Mouse (Mus musculus): ENCODE data around the gene Hoxb8. TPM values are rescaled to one million over a fixed set of nuclear protein-coding genes. Genes with fewer than 3 reads are reported as not detected.

The Hoxb8 gene
- polyA plus RNA-seq (2012; rRNA removed) (2.1 and 2.3 TPM in 2 replicates), polyA plus RNA-seq (2014; fragmentation: Nextera tagmentation; extraction: Ambion mirVana) (0.10 and 0.43 TPM in 2 replicates)

GRCm38 (mm10) chr11:96281855-96282570, at the start of gene Hoxb8:
TSS of gene Hoxb8 (plus strand) at chr11:96281905.
- TF ChIP-seq POLR2A (IDR thresholded peaks at IDR 0.05; ENCODE audit: borderline replicate concordance, extremely low read depth, insufficient read depth, insufficient read length) = no peak
- H3K36me3 ChIP-seq (ENCODE audit: control insufficient read depth, insufficient read depth, low read length) = no peaks in the 10 kb centered on the region
- no peaks in the 10 kb centered on the region for H3K9me3 ChIP-seq (ENCODE audit: control insufficient read depth, low read length)
- H3K27ac ChIP-seq (replicated peaks; ENCODE audit: low read depth, low read length) = no peak within 1 kb of the TSS
- no peak within 1 kb of the TSS for H3K4me2 ChIP-seq (replicated peaks; ENCODE audit: low read depth, low read length, severe bottlenecking)
- WGBS = 1% methylated on average over 27 of the region's 27 CpGs
- H3K9ac ChIP-seq (ENCODE audit: low read depth, low read length, severe bottlenecking) = no peak within 1 kb of the TSS
- ATAC-seq (ENCODE audit: low FRiP score, low read depth) (no peak), DNase-seq (ENCODE audit: low spot score) (no peak)
- peaks cover 4% of the 10 kb centered on the region; the same call in 1 of the 2 replicates for H3K4me1 ChIP-seq (ENCODE audit: control insufficient read depth, insufficient read depth, low read length)
- peaks cover 98% of the 10 kb centered on the region for H3K27me3 ChIP-seq (ENCODE audit: control insufficient read depth, insufficient read depth, low read length)
- no peak within 1 kb of the TSS for H3K4me3 ChIP-seq (replicated peaks; ENCODE audit: low read length)

- no peaks in the 10 kb centered on the region for H3K36me3 ChIP-seq (ENCODE audit: control insufficient read depth, insufficient read depth, low read length)
- no peak for DNase-seq (ENCODE audit: low spot score)
- no peak overlapping the region for H3K4me2 ChIP-seq (replicated peaks; ENCODE audit: low read depth, low read length, severe bottlenecking)
- 0 out of 2 replicates have a peak, but pooled peaks cover 4% of the 10 kb centered on the region for H3K9me3 ChIP-seq (ENCODE audit: control insufficient read depth, low read length)
- no peak overlapping the region for H3K4me3 ChIP-seq (replicated peaks; ENCODE audit: low read length)
- WGBS = under 1% methylated on average over 12 of the region's 12 CpGs
- TF ChIP-seq POLR2A (IDR thresholded peaks at IDR 0.05; ENCODE audit: borderline replicate concordance, extremely low read depth, insufficient read depth, insufficient read length) = no peak
- H3K9ac ChIP-seq (ENCODE audit: low read depth, low read length, severe bottlenecking) = no peak overlapping the region
- 0 out of 2 replicates have a peak, but pooled peaks cover 10% of the 10 kb centered on the region for H3K27me3 ChIP-seq (ENCODE audit: control insufficient read depth, insufficient read depth, low read length)
- no peaks in the 10 kb centered on the region for H3K4me1 ChIP-seq (ENCODE audit: control insufficient read depth, insufficient read depth, low read length)
- ATAC-seq (ENCODE audit: low FRiP score, low read depth) = no peak
- H3K27ac ChIP-seq (replicated peaks; ENCODE audit: low read depth, low read length) = no peak overlapping the region
Measured at GRCm38 (mm10) chr11:96234906-96235305, 46.8 kb upstream of the Hoxb8 start.

DNA sequence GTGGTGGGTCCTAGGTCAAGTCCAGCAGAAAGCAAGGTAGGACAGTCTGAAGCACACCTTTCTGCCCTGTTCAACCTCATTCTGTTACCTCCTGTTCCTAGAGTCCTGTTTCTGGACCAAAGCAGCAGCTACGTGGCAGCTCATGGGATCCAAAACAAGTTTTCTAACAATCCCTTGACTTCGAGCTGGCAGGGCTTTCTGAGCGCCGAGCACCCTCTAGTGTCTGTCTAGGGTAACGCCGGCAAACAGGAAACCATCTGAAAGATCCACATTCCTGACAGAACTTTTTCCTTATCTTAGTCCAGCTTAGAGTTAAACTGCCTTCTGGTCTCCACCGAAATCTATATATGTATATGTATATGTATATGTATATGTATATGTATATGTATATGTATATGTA, 41.5 kb upstream of the Hoxb8 start:
- TF ChIP-seq POLR2A (IDR thresholded peaks at IDR 0.05; ENCODE audit: borderline replicate concordance, extremely low read depth, insufficient read depth, insufficient read length) = no peak
- WGBS = under 1% methylated on average over 7 of the region's 7 CpGs
- H3K4me1 ChIP-seq (ENCODE audit: control insufficient read depth, insufficient read depth, low read length) = no peaks in the 10 kb centered on the region
- H3K36me3 ChIP-seq (ENCODE audit: control insufficient read depth, insufficient read depth, low read length) = no peaks in the 10 kb centered on the region
- no peak overlapping the region; the same call in 1 of the 2 replicates for H3K4me2 ChIP-seq (replicated peaks; ENCODE audit: low read depth, low read length, severe bottlenecking)
- no peak for ATAC-seq (ENCODE audit: low FRiP score, low read depth)
- no peak overlapping the region for H3K27ac ChIP-seq (replicated peaks; ENCODE audit: low read depth, low read length)
- H3K9me3 ChIP-seq (ENCODE audit: control insufficient read depth, low read length) = 0 out of 2 replicates have a peak, but pooled peaks cover 4% of the 10 kb centered on the region
- H3K4me3 ChIP-seq (replicated peaks; ENCODE audit: low read length) = no peak overlapping the region
- 0 out of 2 replicates have a peak, but pooled peaks cover 3% of the 10 kb centered on the region for H3K27me3 ChIP-seq (ENCODE audit: control insufficient read depth, insufficient read depth, low read length)
- no peak overlapping the region for H3K9ac ChIP-seq (ENCODE audit: low read depth, low read length, severe bottlenecking)
- DNase-seq (ENCODE audit: low spot score) = peak; percentile 67

- under 1% methylated on average over 13 of the region's 14 CpGs for WGBS
- ATAC-seq (ENCODE audit: low FRiP score, low read depth) = no peak
- no peak for DNase-seq (ENCODE audit: low spot score)
- Histone ChIP-seq H3K4me1 (ENCODE audit: control insufficient read depth, insufficient read depth, low read length) (peaks cover 5% of the 10 kb centered on the region; the same call in 1 of the 2 replicates), H3K9ac (ENCODE audit: low read depth, low read length, severe bottlenecking) (0 out of 2 replicates have a peak overlapping the region, but pooled peaks have one; percentile 28), H3K27ac (replicated peaks; ENCODE audit: low read depth, low read length) (no peak overlapping the region), H3K4me3 (replicated peaks; ENCODE audit: low read length) (peak overlapping the region; percentile 33), H3K36me3 (ENCODE audit: control insufficient read depth, insufficient read depth, low read length) (no peaks in the 10 kb centered on the region), H3K4me2 (replicated peaks; ENCODE audit: low read depth, low read length, severe bottlenecking) (peak overlapping the region; percentile 35), H3K9me3 (ENCODE audit: control insufficient read depth, low read length) (no peaks in the 10 kb centered on the region), H3K27me3 (ENCODE audit: control insufficient read depth, insufficient read depth, low read length) (peaks cover 60% of the 10 kb centered on the region)
- no peak for TF ChIP-seq POLR2A (IDR thresholded peaks at IDR 0.05; ENCODE audit: borderline replicate concordance, extremely low read depth, insufficient read depth, insufficient read length)
Measured at GRCm38 (mm10) chr11:96250901-96251300, 30.8 kb upstream of the Hoxb8 start.

GRCm38 (mm10) chr11:96251480-96252031, 30.1 kb upstream of the Hoxb8 start:
- Histone ChIP-seq H3K27ac (replicated peaks; ENCODE audit: low read depth, low read length) (no peak overlapping the region), H3K27me3 (ENCODE audit: control insufficient read depth, insufficient read depth, low read length) (peaks cover 66% of the 10 kb centered on the region), H3K4me3 (replicated peaks; ENCODE audit: low read length) (peak overlapping the region; percentile 33), H3K9ac (ENCODE audit: low read depth, low read length, severe bottlenecking) (peak overlapping the region; percentile 42), H3K36me3 (ENCODE audit: control insufficient read depth, insufficient read depth, low read length) (no peaks in the 10 kb centered on the region), H3K4me2 (replicated peaks; ENCODE audit: low read depth, low read length, severe bottlenecking) (peak overlapping the region; percentile 35), H3K4me1 (ENCODE audit: control insufficient read depth, insufficient read depth, low read length) (peaks cover 5% of the 10 kb centered on the region; the same call in 1 of the 2 replicates), H3K9me3 (ENCODE audit: control insufficient read depth, low read length) (no peaks in the 10 kb centered on the region)
- WGBS = 1% methylated on average over 44 of the region's 46 CpGs
- DNase-seq (ENCODE audit: low spot score) (no peak), ATAC-seq (ENCODE audit: low FRiP score, low read depth) (no peak)
- no peak for TF ChIP-seq POLR2A (IDR thresholded peaks at IDR 0.05; ENCODE audit: borderline replicate concordance, extremely low read depth, insufficient read depth, insufficient read length)

All from limb, embryonic 14.5 days (tissue).